Mouse (Mus musculus) myocyte (in vitro differentiated cells): ENCODE measurements around the gene Rbfox1.

Source experiments
- CEBPB ChIP-seq: IDR thresholded peaks from 2 replicates; pipeline ENCODE4 v1.6.1; 2011; ENCODE audit warnings: mild to moderate bottlenecking, moderate library complexity; ENCODE audit not compliant: poor library complexity, insufficient read depth, severe bottlenecking
- E2F4 ChIP-seq: IDR thresholded peaks from one replicate; pipeline ENCODE4 v1.6.1; 2011; ENCODE audit warnings: mild to moderate bottlenecking, control low read depth, moderate library complexity; ENCODE audit not compliant: insufficient read depth
- MAX ChIP-seq: IDR thresholded peaks from one replicate; pipeline ENCODE4 v1.6.1; 2011; ENCODE audit warnings: low read depth, mild to moderate bottlenecking, control low read depth
- MYOD1 ChIP-seq, 3 experiments: IDR thresholded peaks; one replicate each; pipeline ENCODE4 v1.6.1; 2011; ENCODE audit warnings: control low read depth in 2 of 3, low read depth in 2 of 3, mild to moderate bottlenecking in 2 of 3, moderate library complexity in 1 of 3; ENCODE audit not compliant: insufficient read length in 2 of 3, control insufficient read depth in 1 of 3
- MYOG ChIP-seq, 3 experiments: IDR thresholded peaks; one replicate each; pipeline ENCODE4 v1.6.1; 2011; ENCODE audit warnings: control low read depth in 2 of 3, low read depth in 2 of 3, mild to moderate bottlenecking in 2 of 3; ENCODE audit not compliant: insufficient read length in 2 of 3, control insufficient read depth in 1 of 3, insufficient read depth in 1 of 3
- POLR2A ChIP-seq: IDR thresholded peaks from one replicate; pipeline ENCODE4 v1.6.1; 2011; ENCODE audit warnings: low read depth, mild to moderate bottlenecking, control low read depth, moderate library complexity; ENCODE audit not compliant: insufficient read length
- REST ChIP-seq: IDR thresholded peaks from one replicate; pipeline ENCODE4 v1.6.1; 2011; ENCODE audit warnings: mild to moderate bottlenecking, control low read depth, moderate library complexity; ENCODE audit not compliant: insufficient read depth, insufficient read length
- SRF ChIP-seq: IDR thresholded peaks from one replicate; pipeline ENCODE4 v1.6.1; 2011; ENCODE audit warnings: low read depth; ENCODE audit not compliant: control insufficient read depth, insufficient read length
- TCF12 ChIP-seq: IDR thresholded peaks from one replicate; pipeline ENCODE4 v1.6.1; 2011; ENCODE audit warnings: mild to moderate bottlenecking, control low read depth; ENCODE audit not compliant: poor library complexity, insufficient read depth, severe bottlenecking
- USF1 ChIP-seq: IDR thresholded peaks from one replicate; pipeline ENCODE4 v1.6.1; 2011; ENCODE audit warnings: low read depth, mild to moderate bottlenecking, control low read depth, moderate library complexity

- TF ChIP-seq POLR2A (no peak), SRF (no peak), USF1 (no peak), MYOD1 (IDR thresholded peaks at IDR 0.05; ENCODE audit: control insufficient read depth in 1 of 3, insufficient read length in 2 of 3, low read depth in 2 of 3) (no peak), MAX (no peak), CEBPB (no peak), MYOG (IDR thresholded peaks at IDR 0.05; ENCODE audit: control insufficient read depth in 1 of 3, insufficient read depth in 1 of 3, insufficient read length in 2 of 3, low read depth in 2 of 3) (no peak), REST (no peak), TCF12 (no peak), E2F4 (no peak)
These were observed 1012.6 kb downstream of the Rbfox1 start for GRCm38 (mm10) chr16:6897734-6898133.
